Mouse (Mus musculus): ENCODE data around the gene Faf2.

Gene Faf2

DNA sequence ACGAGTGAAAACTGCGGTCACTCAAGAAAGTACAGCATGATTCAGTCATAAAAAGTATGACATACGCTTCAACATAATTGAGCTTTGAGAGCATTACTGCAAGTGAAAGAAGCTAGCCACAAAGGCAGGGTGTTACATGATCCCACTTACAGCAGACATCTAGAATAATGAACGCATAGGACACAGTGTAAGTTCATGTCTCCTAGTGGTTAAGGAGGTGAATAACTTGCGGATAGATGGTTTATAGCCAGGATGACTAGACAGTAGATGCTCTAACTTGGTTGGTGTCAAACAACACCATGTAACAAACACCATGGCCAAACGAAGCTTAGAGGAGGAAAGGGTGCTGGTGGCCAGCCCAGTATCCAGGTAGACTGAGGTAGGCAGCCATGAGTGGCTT, 4.6 kb upstream of the Faf2 start:
- POLR2A ChIA-PET = interaction anchor here in 3 of 4 experiments (0.5 to 3.6 kb wide), 18 partner anchors 9 to 699 kb away, joined by 3 to 25 read pairs (median 6); partner anchors contain the start of genes Higd2a (in 2 of the 3), Nop16 (in 2 of the 3) and Arl10 (in 1 of the 3)
- CTCF ChIA-PET = interaction anchor here in 2 of 4 experiments (0.6 to 1.9 kb wide), 7 partner anchors 9 to 1580 kb away, joined by 3 to 7 read pairs (median 3); no protein-coding TSS in a partner anchor

- ChIA-PET POLR2A (interaction anchor here in 2 of 4 experiments (0.9 to 2.5 kb wide), 21 partner anchors 10 to 165 kb away, joined by 3 to 16 read pairs (median 5); partner anchors contain the start of genes Higd2a (in 2 of the 2), Nop16 (in 2 of the 2), Arl10 (in 1 of the 2) and Cltb (in 1 of the 2)), CTCF (interaction anchor here (0.6 to 1.5 kb wide), 14 partner anchors 11 to 541 kb away, joined by 3 to 8 read pairs (median 3); partner anchors contain the start of genes Higd2a (in 2 of the 4), Nop16 (in 2 of the 4), 4833439L19Rik (in 1 of the 4) and Arl10 (in 1 of the 4))
Measured at GRCm38 (mm10) chr13:54621960-54622521, 457 bp downstream of the Faf2 start.

GRCm38 (mm10) chr13:54629128-54629527, 7.5 kb downstream of the Faf2 start:
- POLR2A ChIA-PET = interaction anchor here in 2 of 4 experiments (1.5 to 2.6 kb wide), 2 partner anchors 12 to 20 kb away, joined by 3 to 10 read pairs; no protein-coding TSS in a partner anchor
- CTCF ChIA-PET = no interaction called here

GRCm38 (mm10) chr13:54632731-54633277, 11.2 kb downstream of the Faf2 start:
- ChIA-PET CTCF (interaction anchor here in 2 of 4 experiments (0.6 to 1.3 kb wide), 3 partner anchors 11 to 30 kb away, joined by 3 to 6 read pairs (median 5); partner anchors contain the start of gene Faf2 (in 1 of the 2)), POLR2A (interaction anchor here (0.5 to 3.8 kb wide), 17 partner anchors 7 to 1291 kb away, joined by 3 to 18 read pairs (median 5); partner anchors contain the start of genes Higd2a (in 2 of the 4), Nop16 (in 2 of the 4), Arl10 (in 1 of the 4) and Faf2 (in 1 of the 4))

DNA sequence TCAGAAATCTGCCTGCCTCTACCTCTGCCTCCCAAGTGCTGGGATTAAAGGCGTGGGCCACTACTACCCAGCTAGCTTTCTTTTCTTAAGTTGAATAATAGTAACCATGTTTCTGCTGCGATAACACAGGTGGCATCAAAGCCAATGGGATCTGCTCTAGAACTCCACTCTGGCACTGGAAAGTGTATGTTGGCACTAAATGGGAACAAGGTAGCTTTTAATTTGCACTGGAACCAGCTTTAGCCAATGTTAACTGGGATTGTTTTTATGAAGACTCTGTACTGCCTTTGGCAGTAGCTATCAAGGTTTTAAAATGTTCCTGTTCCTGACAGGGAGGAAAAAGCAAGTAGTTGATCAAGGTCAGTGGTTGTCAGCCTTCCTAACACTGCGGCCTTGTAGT, 13.4 kb downstream of the Faf2 start:
- CTCF ChIA-PET = interaction anchor here in 2 of 4 experiments (0.6 to 1.5 kb wide), 2 partner anchors 79 to 262 kb away, joined by 3 read pairs; no protein-coding TSS in a partner anchor
- POLR2A ChIA-PET = interaction anchor here in 3 of 4 experiments (0.7 to 3.8 kb wide), 7 partner anchors 11 to 229 kb away, joined by 3 to 18 read pairs (median 3); partner anchors contain the start of genes Arl10 (in 1 of the 3) and Higd2a (in 1 of the 3)

- POLR2A ChIA-PET = interaction anchor here in 2 of 4 experiments (0.7 to 1.6 kb wide), 3 partner anchors 11 to 38 kb away, joined by 3 to 6 read pairs (median 3); no protein-coding TSS in a partner anchor
Measured at GRCm38 (mm10) chr13:54650461-54650860, 28.9 kb downstream of the Faf2 start.

GRCm38 (mm10) chr13:54660877-54661276, 39.3 kb downstream of the Faf2 start:
- ChIA-PET CTCF (interaction anchor here in 1 of 4 experiments (0.6 to 1.6 kb wide), 3 partner anchors 27 to 263 kb away, joined by 3 read pairs; partner anchors contain the start of gene Simc1), POLR2A (interaction anchor here in 2 of 4 experiments (1.4 to 1.6 kb wide), 2 partner anchors 15 to 27 kb away, joined by 3 to 5 read pairs; no protein-coding TSS in a partner anchor)

More at GRCm38 (mm10) chr13:54650461-54650860, 28.9 kb downstream of the Faf2 start:
- CTCF ChIA-PET = no interaction called here

DNA sequence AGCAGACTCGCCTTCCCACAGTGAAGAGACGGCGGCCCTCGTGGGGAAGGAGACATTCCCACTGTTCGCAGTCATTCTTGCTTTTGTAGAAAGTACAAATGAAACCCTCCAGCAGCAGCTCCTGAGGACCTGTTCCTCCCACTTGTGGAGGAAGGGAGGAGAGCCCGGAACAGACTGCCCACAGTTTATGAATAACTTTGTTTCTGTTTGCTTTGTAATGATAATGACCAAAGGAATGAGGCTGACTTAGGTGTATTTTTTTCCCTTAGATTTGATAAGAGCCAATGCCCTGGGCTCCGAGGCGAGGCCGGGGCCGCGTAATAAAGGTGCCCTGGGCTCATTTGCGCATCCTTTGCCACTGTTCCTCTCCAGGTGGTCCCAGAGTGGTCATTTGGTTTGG, 39.8 kb downstream of the Faf2 start:
- ChIA-PET CTCF (interaction anchor here in 1 of 4 experiments (1.0 to 1.6 kb wide), 2 partner anchors 9 to 27 kb away, joined by 3 read pairs; no protein-coding TSS in a partner anchor), POLR2A (interaction anchor here in 2 of 4 experiments (1.4 to 1.6 kb wide), 2 partner anchors 15 to 26 kb away, joined by 3 to 5 read pairs; no protein-coding TSS in a partner anchor)

- POLR2A ChIA-PET = interaction anchor here in 3 of 4 experiments (0.5 to 2.8 kb wide), 12 partner anchors 9 to 546 kb away, joined by 3 to 9 read pairs (median 3); no protein-coding TSS in a partner anchor
- CTCF ChIA-PET = interaction anchor here in 1 of 4 experiments (0.6 to 1.0 kb wide), 2 partner anchors 20 to 216 kb away, joined by 3 read pairs; no protein-coding TSS in a partner anchor
Measured at GRCm38 (mm10) chr13:54663999-54664398, 42.4 kb downstream of the Faf2 start.

- ChIA-PET CTCF (interaction anchor here in 1 of 4 experiments (0.6 to 1.0 kb wide), 2 partner anchors 19 to 217 kb away, joined by 3 read pairs; no protein-coding TSS in a partner anchor), POLR2A (interaction anchor here (0.5 to 2.8 kb wide), 11 partner anchors 8 to 546 kb away, joined by 3 to 11 read pairs (median 4); no protein-coding TSS in a partner anchor)
Measured at GRCm38 (mm10) chr13:54664509-54664908, 42.9 kb downstream of the Faf2 start.

DNA sequence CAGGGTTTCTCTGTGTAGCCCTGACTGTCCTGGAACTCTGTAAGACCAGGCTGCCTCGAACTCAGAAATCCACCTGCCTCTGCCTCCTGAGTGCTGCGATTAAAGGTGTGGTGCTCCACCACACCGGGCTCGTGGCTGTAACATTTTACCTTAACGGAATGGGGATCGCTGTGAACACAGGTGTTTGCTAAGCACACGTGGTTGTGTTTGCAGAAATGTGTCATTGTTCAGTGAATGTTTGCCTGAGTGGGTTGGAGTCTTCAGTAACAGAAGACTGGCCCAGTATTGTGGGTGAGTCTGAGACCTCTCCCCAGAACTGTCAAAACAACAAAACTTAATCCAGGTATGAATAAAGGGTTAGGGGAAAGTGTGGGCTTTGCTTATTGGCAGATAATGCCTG, 43.5 kb downstream of the Faf2 start:
- POLR2A ChIA-PET = interaction anchor here in 3 of 4 experiments (0.6 to 2.8 kb wide), 9 partner anchors 8 to 69 kb away, joined by 3 to 11 read pairs (median 4); no protein-coding TSS in a partner anchor
- CTCF ChIA-PET = interaction anchor here in 1 of 4 experiments (0.6 kb wide), 1 partner anchor 56 kb away, joined by 3 read pairs; no protein-coding TSS in a partner anchor

DNA sequence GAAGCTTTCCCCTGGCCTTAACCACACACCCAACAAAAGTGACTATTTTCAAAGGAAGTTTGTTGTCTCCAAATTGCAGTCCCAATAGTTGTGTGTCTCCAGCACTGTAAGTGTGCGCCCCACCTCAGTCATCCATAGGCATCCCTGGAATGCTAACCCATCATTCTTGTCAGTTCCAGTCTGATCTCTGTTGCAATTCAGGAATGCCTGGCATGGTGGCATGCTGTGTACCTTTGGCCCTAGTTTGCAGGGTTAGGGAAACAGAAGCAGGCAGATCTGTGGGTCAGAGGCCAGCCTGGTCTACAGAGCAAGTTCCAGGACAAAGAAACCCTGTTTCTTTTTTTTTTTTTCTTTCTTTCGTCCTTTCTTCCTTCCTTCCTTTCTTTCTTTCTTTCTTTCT, 48.9 kb downstream of the Faf2 start:
- CTCF ChIA-PET = interaction anchor here in 1 of 4 experiments (0.6 to 1.0 kb wide), 2 partner anchors 47 to 224 kb away, joined by 3 to 8 read pairs; no protein-coding TSS in a partner anchor
- POLR2A ChIA-PET = interaction anchor here in 2 of 4 experiments (1.1 to 6.7 kb wide), 8 partner anchors 7 to 167 kb away, joined by 3 to 34 read pairs (median 4); partner anchors contain the start of genes Rnf44 (in 1 of the 2) and Simc1 (in 1 of the 2)

DNA sequence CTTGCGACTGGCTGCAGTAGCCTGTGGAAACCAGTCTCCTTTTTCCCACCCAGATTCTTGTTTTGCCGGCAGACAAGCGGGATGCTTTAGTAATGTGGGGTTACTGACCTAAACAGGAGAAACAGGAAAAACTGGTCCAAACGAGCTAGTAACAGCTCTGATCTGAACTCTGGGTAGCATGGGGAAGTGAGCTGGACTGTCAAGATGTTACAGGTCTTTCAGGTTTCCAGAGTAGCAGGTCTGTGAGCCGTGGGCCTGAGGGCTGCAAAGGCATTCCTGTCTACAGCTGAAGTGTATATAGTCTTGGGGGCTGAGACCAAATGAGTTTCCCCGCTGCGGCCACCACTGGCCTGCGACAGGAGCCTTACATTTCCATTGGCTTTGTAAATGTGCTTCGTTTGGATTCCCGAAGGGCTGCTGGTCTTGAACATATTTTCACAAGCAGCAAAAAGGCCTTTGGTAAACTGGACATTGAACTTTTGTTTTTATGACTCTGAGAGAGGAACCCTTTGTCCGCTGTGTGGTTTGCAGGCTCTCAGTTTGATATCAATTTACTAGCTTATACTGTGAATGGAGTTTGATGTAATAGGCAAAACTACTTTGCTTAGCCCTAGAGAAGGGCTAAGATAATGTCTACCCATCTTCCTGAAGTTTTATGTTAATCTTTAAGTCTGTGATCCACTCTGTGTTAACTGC, 54.5 kb downstream of the Faf2 start:
- POLR2A ChIA-PET = interaction anchor here in 3 of 4 experiments (0.9 to 4.2 kb wide), 5 partner anchors 9 to 23 kb away, joined by 3 to 30 read pairs (median 3); no protein-coding TSS in a partner anchor

GRCm38 (mm10) chr13:54678263-54678662, 56.7 kb downstream of the Faf2 start:
- ChIA-PET CTCF (interaction anchor here in 1 of 4 experiments (0.6 kb wide), 1 partner anchor 212 kb away, joined by 3 read pairs; no protein-coding TSS in a partner anchor), POLR2A (interaction anchor here in 3 of 4 experiments (0.6 to 4.2 kb wide), 10 partner anchors 8 to 1010 kb away, joined by 3 to 30 read pairs (median 4); partner anchors contain the start of gene Rnf44 (in 1 of the 3))

More for the DNA sequence above, 54.5 kb downstream of the Faf2 start:
- CTCF ChIA-PET = no interaction called here

- ChIA-PET CTCF (no interaction called here), POLR2A (no interaction called here)
Measured at GRCm38 (mm10) chr13:54680184-54680853, 58.7 kb downstream of the Faf2 start.

DNA sequence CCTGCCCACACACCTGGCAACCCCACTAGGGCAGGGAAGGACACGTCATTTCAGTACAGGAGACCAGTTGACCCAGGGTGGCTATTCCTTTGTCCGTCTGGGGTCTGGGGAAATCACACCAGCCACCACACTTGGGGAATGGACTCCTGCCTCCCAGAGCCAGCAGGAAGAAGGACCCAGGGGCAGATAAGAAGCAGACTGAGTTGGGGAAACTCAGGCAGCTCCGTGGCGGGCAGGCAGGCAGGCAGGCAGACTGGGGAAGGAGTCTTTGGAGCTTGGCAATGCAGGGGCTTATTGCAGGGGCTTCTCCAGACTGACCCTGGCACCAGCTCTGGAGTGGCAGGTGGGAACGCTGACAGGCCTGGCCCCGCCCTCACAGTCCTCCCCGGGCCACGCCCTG, 59.7 kb downstream of the Faf2 start:
- POLR2A ChIA-PET = interaction anchor here in 2 of 4 experiments (0.6 to 1.2 kb wide), 5 partner anchors 9 to 183 kb away, joined by 3 to 4 read pairs (median 3); no protein-coding TSS in a partner anchor
- CTCF ChIA-PET = interaction anchor here in 2 of 4 experiments (0.5 to 0.6 kb wide), 2 partner anchors 614 to 1848 kb away, joined by 3 read pairs; no protein-coding TSS in a partner anchor
